In genomic region chr3:32406804-32407203, GRCm38 (mm10) we compare ENCODE assay signal across 18 mouse cellular contexts.
"Had no signal": no experiment of that assay in that cellular context is flagged by ENCODE, and none has a peak within 500 bp of the region (broad histone marks: within the 10 kb centered on the region; RNA-seq: fewer than 3 reads in every experiment).

No protein-coding gene starts in this region.

- H3K27ac ChIP-seq: liver, embryonic 14.5 days; lung, embryonic 15.5 days; macrophage; midbrain, embryonic 12.5 days; midbrain, embryonic 15.5 days; neural tube, embryonic 12.5 days had no signal

- H3K4me1 ChIP-seq: midbrain, embryonic 12.5 days; neural tube, embryonic 12.5 days had no signal

- H3K27me3 ChIP-seq: lung, embryonic 15.5 days; midbrain, embryonic 12.5 days; midbrain, embryonic 15.5 days; neural tube, embryonic 12.5 days had no signal

- DNase-seq: liver; lung, adult 2 months; lung, postnatal 14 days; lung, postnatal 36 days; retina, postnatal 1 day; right cerebral cortex, adult 18-20 months; right cerebral cortex, postnatal 25 days; right cerebral cortex, postnatal 4 days; thymus, adult 18-20 months; thymus, postnatal 14 days; thymus, postnatal 36 days had no signal

- ATAC-seq: midbrain, embryonic 15.5 days had no signal

- H3K9ac ChIP-seq: liver, embryonic 14.5 days; lung, embryonic 15.5 days; midbrain, embryonic 12.5 days; midbrain, embryonic 15.5 days; neural tube, embryonic 12.5 days had no signal

- H3K36me3 ChIP-seq: lung, embryonic 15.5 days; midbrain, embryonic 12.5 days; midbrain, embryonic 15.5 days; neural tube, embryonic 12.5 days had no signal

- H3K4me3 ChIP-seq: lung, embryonic 15.5 days; midbrain, embryonic 12.5 days; midbrain, embryonic 15.5 days; neural tube, embryonic 12.5 days had no signal

- H3K9me3 ChIP-seq: lung, embryonic 15.5 days; midbrain, embryonic 12.5 days; midbrain, embryonic 15.5 days; neural tube, embryonic 12.5 days had no signal

- H3K4me2 ChIP-seq: liver, embryonic 11.5 days; lung, embryonic 15.5 days; midbrain, embryonic 12.5 days; midbrain, embryonic 15.5 days; neural tube, embryonic 12.5 days had no signal
